Mouse (Mus musculus): ENCODE measurements around the gene Olfr1269. TPM values are rescaled to one million over a fixed set of nuclear protein-coding genes. Genes with fewer than 3 reads are reported as not detected.

The Olfr1269 gene
- polyA plus RNA-seq (2011; ENCODE audit: insufficient read depth, insufficient read length, low replicate concordance, missing spikeins) = not detected in 2 replicates

GRCm38 (mm10) chr2:90121312-90121711 lies at the start of gene Olfr1269:
TSS of gene Olfr1269 (minus strand) at chr2:90121412.
- no peak within 1 kb of the TSS for H3K4me3 ChIP-seq (replicated peaks; ENCODE audit: control insufficient read depth, low read depth, low read length)
- 76% methylated on average over 1 of the region's 1 CpGs for WGBS
- H3K27ac ChIP-seq (ENCODE audit: control insufficient read depth, insufficient read depth, low read depth, low read length, poor library complexity) = no peak within 1 kb of the TSS
- H3K4me1 ChIP-seq (ENCODE audit: control insufficient read depth, insufficient read depth, low read length) = no peaks in the 10 kb centered on the region
- no peak for TF ChIP-seq POLR2A (IDR thresholded peaks at IDR 0.05; ENCODE audit: borderline replicate concordance, control insufficient read depth, low read depth, low read length)
- no peak for TF ChIP-seq CTCF (IDR thresholded peaks at IDR 0.05; ENCODE audit: control insufficient read depth, insufficient read depth, low read length)

- TF ChIP-seq POLR2A (IDR thresholded peaks at IDR 0.05; ENCODE audit: borderline replicate concordance, control insufficient read depth, low read depth, low read length) = no peak
- TF ChIP-seq CTCF (IDR thresholded peaks at IDR 0.05; ENCODE audit: control insufficient read depth, insufficient read depth, low read length) = no peak
- Histone ChIP-seq H3K4me1 (ENCODE audit: control insufficient read depth, insufficient read depth, low read length) (no peaks in the 10 kb centered on the region; the same call in 1 of the 2 replicates), H3K4me3 (replicated peaks; ENCODE audit: control insufficient read depth, low read depth, low read length) (no peak overlapping the region), H3K27ac (ENCODE audit: control insufficient read depth, insufficient read depth, low read depth, low read length, poor library complexity) (no peak overlapping the region)
- 84% methylated on average over 9 of the region's 9 CpGs for WGBS
Measured at GRCm38 (mm10) chr2:90153916-90154315, 32.7 kb upstream of the Olfr1269 start.

GRCm38 (mm10) chr2:90152991-90153390 lies 31.8 kb upstream of the Olfr1269 start, which contains the start of gene Olfr1270:
TSS of gene Olfr1270 (minus strand) at chr2:90153091.
- 72% methylated on average over 3 of the region's 3 CpGs for WGBS
- Histone ChIP-seq H3K4me3 (replicated peaks; ENCODE audit: control insufficient read depth, low read depth, low read length) (no peak within 1 kb of the TSS), H3K27ac (ENCODE audit: control insufficient read depth, insufficient read depth, low read depth, low read length, poor library complexity) (no peak within 1 kb of the TSS), H3K4me1 (ENCODE audit: control insufficient read depth, insufficient read depth, low read length) (no peaks in the 10 kb centered on the region; the same call in 1 of the 2 replicates)
- TF ChIP-seq POLR2A (IDR thresholded peaks at IDR 0.05; ENCODE audit: borderline replicate concordance, control insufficient read depth, low read depth, low read length) (no peak), CTCF (IDR thresholded peaks at IDR 0.05; ENCODE audit: control insufficient read depth, insufficient read depth, low read length) (no peak)

- H3K4me3 ChIP-seq (replicated peaks; ENCODE audit: control insufficient read depth, low read depth, low read length) = no peak within 1 kb of the TSS
- H3K27ac ChIP-seq (ENCODE audit: control insufficient read depth, insufficient read depth, low read depth, low read length, poor library complexity) = no peak within 1 kb of the TSS
- no peak for TF ChIP-seq CTCF (IDR thresholded peaks at IDR 0.05; ENCODE audit: control insufficient read depth, insufficient read depth, low read length)
- no peak for TF ChIP-seq POLR2A (IDR thresholded peaks at IDR 0.05; ENCODE audit: borderline replicate concordance, control insufficient read depth, low read depth, low read length)
- no peaks in the 10 kb centered on the region for H3K4me1 ChIP-seq (ENCODE audit: control insufficient read depth, insufficient read depth, low read length)
Measured at GRCm38 (mm10) chr2:90142196-90142595, 21.0 kb upstream of the Olfr1269 start, which contains the start of gene Olfr32. TSS of gene Olfr32 (minus strand) at chr2:90142296.

- TF ChIP-seq CTCF (IDR thresholded peaks at IDR 0.05; ENCODE audit: control insufficient read depth, insufficient read depth, low read length) = no peak
- no peak for TF ChIP-seq POLR2A (IDR thresholded peaks at IDR 0.05; ENCODE audit: borderline replicate concordance, control insufficient read depth, low read depth, low read length)
- Histone ChIP-seq H3K27ac (ENCODE audit: control insufficient read depth, insufficient read depth, low read depth, low read length, poor library complexity) (no peak overlapping the region), H3K4me3 (replicated peaks; ENCODE audit: control insufficient read depth, low read depth, low read length) (no peak overlapping the region), H3K4me1 (ENCODE audit: control insufficient read depth, insufficient read depth, low read length) (no peaks in the 10 kb centered on the region)
- WGBS = 62% methylated on average over 2 of the region's 2 CpGs
Measured at GRCm38 (mm10) chr2:90070065-90070464, 51.1 kb downstream of the Olfr1269 start.

Other genes starting within 250 kb of the Olfr1269 start
- gene Olfr1257, start 243.0 kb downstream of the Olfr1269 start, polyA plus RNA-seq (2011; ENCODE audit: insufficient read depth, insufficient read length, low replicate concordance, missing spikeins) = not detected in 2 replicates
- gene Olfr1258, start 194.1 kb downstream of the Olfr1269 start, polyA plus RNA-seq (2011; ENCODE audit: insufficient read depth, insufficient read length, low replicate concordance, missing spikeins) = not detected in 2 replicates
- gene Olfr1259, start 172.7 kb downstream of the Olfr1269 start, polyA plus RNA-seq (2011; ENCODE audit: insufficient read depth, insufficient read length, low replicate concordance, missing spikeins) = not detected in 2 replicates
- gene Olfr1260, start 147.1 kb downstream of the Olfr1269 start, polyA plus RNA-seq (2011; ENCODE audit: insufficient read depth, insufficient read length, low replicate concordance, missing spikeins) = not detected in 2 replicates
- gene Olfr1261, start 130.2 kb downstream of the Olfr1269 start, polyA plus RNA-seq (2011; ENCODE audit: insufficient read depth, insufficient read length, low replicate concordance, missing spikeins) = not detected in 2 replicates
- gene Olfr1262, start 121.3 kb downstream of the Olfr1269 start, polyA plus RNA-seq (2011; ENCODE audit: insufficient read depth, insufficient read length, low replicate concordance, missing spikeins) = not detected in 2 replicates
- not detected in 2 replicates for gene Olfr1263, start 109.3 kb downstream of the Olfr1269 start, polyA plus RNA-seq (2011; ENCODE audit: insufficient read depth, insufficient read length, low replicate concordance, missing spikeins)
- gene Olfr1264, start 95.8 kb downstream of the Olfr1269 start, polyA plus RNA-seq (2011; ENCODE audit: insufficient read depth, insufficient read length, low replicate concordance, missing spikeins) = 0.31 TPM in 1 of 2 replicates, not detected in the other
- gene Olfr1265, start 86.1 kb downstream of the Olfr1269 start, polyA plus RNA-seq (2011; ENCODE audit: insufficient read depth, insufficient read length, low replicate concordance, missing spikeins) = not detected in 2 replicates
- gene Olfr140, start 57.8 kb downstream of the Olfr1269 start, polyA plus RNA-seq (2011; ENCODE audit: insufficient read depth, insufficient read length, low replicate concordance, missing spikeins) = not detected in 2 replicates
- gene Olfr32, start 20.9 kb upstream of the Olfr1269 start, polyA plus RNA-seq (2011; ENCODE audit: insufficient read depth, insufficient read length, low replicate concordance, missing spikeins) = not detected in 2 replicates
- not detected in 2 replicates for gene Olfr1270, start 31.7 kb upstream of the Olfr1269 start, polyA plus RNA-seq (2011; ENCODE audit: insufficient read depth, insufficient read length, low replicate concordance, missing spikeins)
- gene Olfr1506, start 103.1 kb upstream of the Olfr1269 start, polyA plus RNA-seq (2011; ENCODE audit: insufficient read depth, insufficient read length, low replicate concordance, missing spikeins) = 4.3 and 7.4 TPM in 2 replicates
- gene Olfr142, start 136.2 kb upstream of the Olfr1269 start, polyA plus RNA-seq (2011; ENCODE audit: insufficient read depth, insufficient read length, low replicate concordance, missing spikeins) = not detected in 2 replicates
- 0.25 and 0.97 TPM in 2 replicates for gene Olfr1271, start 149.6 kb upstream of the Olfr1269 start, polyA plus RNA-seq (2011; ENCODE audit: insufficient read depth, insufficient read length, low replicate concordance, missing spikeins)
- not detected in 2 replicates for gene Olfr1272, start 171.4 kb upstream of the Olfr1269 start, polyA plus RNA-seq (2011; ENCODE audit: insufficient read depth, insufficient read length, low replicate concordance, missing spikeins)
- not detected in 2 replicates for gene Gm13769, start 200.8 kb upstream of the Olfr1269 start, polyA plus RNA-seq (2011; ENCODE audit: insufficient read depth, insufficient read length, low replicate concordance, missing spikeins)